Mouse (Mus musculus) heart, embryonic 11.5 days (tissue): ENCODE results near the gene Nelfb. TPM values are rescaled to one million over a fixed set of nuclear protein-coding genes. Genes with fewer than 3 reads are reported as not detected.

Source experiments
- ATAC-seq: fragments of 200-750 bp; cut with Nextera tagmentation; replicated peaks from 2 replicates; pipeline ENCODE4 v1.8.0; 2017; ENCODE audit warnings: moderate library complexity; ENCODE audit not compliant: insufficient number of reproducible peaks, low FRiP score, low TSS enrichment
- H3K27ac ChIP-seq: fragments of 300-500 bp; sonication (generic); 2 replicates; pipeline ENCODE4 v1.5.1; 2014; ENCODE audit warnings: mild to moderate bottlenecking, low read depth, low read length
- H3K27me3 ChIP-seq: fragments of 300-500 bp; sonication (generic); 2 replicates; pipeline ENCODE4 v1.6.1; 2014; ENCODE audit warnings: mild to moderate bottlenecking, low read length, mixed read lengths; ENCODE audit not compliant: control insufficient read depth, insufficient read depth
- H3K36me3 ChIP-seq: fragments of 300-500 bp; sonication (generic); 2 replicates; pipeline ENCODE4 v1.6.1; 2014; ENCODE audit warnings: mild to moderate bottlenecking, low read length, moderate library complexity, mixed read lengths; ENCODE audit not compliant: control insufficient read depth, insufficient read depth
- H3K4me1 ChIP-seq: fragments of 300-500 bp; sonication (generic); 2 replicates; pipeline ENCODE4 v1.6.1; 2014; ENCODE audit warnings: low read length; ENCODE audit not compliant: control insufficient read depth, insufficient read depth
- H3K4me2 ChIP-seq: fragments of 300-500 bp; sonication (generic); 2 replicates; pipeline ENCODE4 v1.6.1; 2014; ENCODE audit warnings: mild to moderate bottlenecking, moderate library complexity
- H3K4me3 ChIP-seq: fragments of 300-500 bp; sonication (generic); 2 replicates; pipeline ENCODE4 v1.5.1; 2014; ENCODE audit warnings: low read depth, low read length
- H3K9ac ChIP-seq: fragments of 300-500 bp; sonication (generic); 2 replicates; pipeline ENCODE4 v1.6.1; 2014; ENCODE audit warnings: mild to moderate bottlenecking, low read depth, low read length, moderate library complexity
- H3K9me3 ChIP-seq: fragments of 300-500 bp; sonication (generic); replicated peaks from 2 replicates; pipeline ENCODE4 v1.6.1; 2016; ENCODE audit warnings: low read length; ENCODE audit not compliant: control insufficient read depth
- WGBS: fragments of 180-500 bp; shearing (Covaris S2); extraction: QIAGEN DNeasy Blood & Tissue Kit; methylation state at CpG from one replicate; pipeline ENCODE4 v1.1.7; 2014; ENCODE audit not compliant: insufficient replicate concordance; 5-methylcytosine and 5-hydroxymethylcytosine counted together
- polyA plus RNA-seq: library from polyadenylated mRNA; unstranded; fragments of >200 nt; fragmentation: Nextera tagmentation; extraction: Ambion mirVana; gene quantifications from 2 replicates; pipeline ENCODE4 v1.2.1, GENCODE M21; 2014

Gene Nelfb
- polyA plus RNA-seq, 1 experiment from 2014 or later: 62.9 TPM

DNA sequence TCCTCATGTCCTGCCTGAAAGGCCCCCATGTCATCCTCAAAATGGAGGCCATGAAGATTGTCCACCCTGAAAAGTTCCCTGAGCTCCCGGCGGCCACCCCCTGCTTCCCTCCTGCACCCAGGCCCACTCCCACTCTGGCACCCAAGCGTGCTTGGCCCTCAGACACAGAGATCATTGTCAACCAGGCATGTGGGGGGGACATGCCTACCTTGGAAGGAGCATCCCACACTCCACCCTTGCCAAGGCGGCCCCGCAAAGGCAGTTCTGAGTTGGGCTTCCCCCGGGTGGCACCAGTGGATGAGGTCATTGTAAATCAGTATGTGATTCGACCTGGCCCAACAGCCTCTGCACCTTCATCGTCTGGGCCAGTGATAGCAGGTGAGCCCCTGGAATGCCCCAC is 32.1 kb upstream of the Nelfb start:
- peaks cover 31% of the 10 kb centered on the region for H3K27me3 ChIP-seq
- H3K4me3 ChIP-seq: no peak overlapping the region
- H3K4me2 ChIP-seq: no peak overlapping the region; the same call in 1 of the 2 replicates
- H3K4me1 ChIP-seq: peaks cover 20% of the 10 kb centered on the region
- H3K9me3 ChIP-seq: no peaks in the 10 kb centered on the region
- no peak overlapping the region for H3K9ac ChIP-seq
- H3K27ac ChIP-seq: no peak overlapping the region
- H3K36me3 ChIP-seq: peaks cover 6% of the 10 kb centered on the region
- 73% methylated on average over 8 of the region's 8 CpGs for WGBS
- no peak for ATAC-seq

DNA sequence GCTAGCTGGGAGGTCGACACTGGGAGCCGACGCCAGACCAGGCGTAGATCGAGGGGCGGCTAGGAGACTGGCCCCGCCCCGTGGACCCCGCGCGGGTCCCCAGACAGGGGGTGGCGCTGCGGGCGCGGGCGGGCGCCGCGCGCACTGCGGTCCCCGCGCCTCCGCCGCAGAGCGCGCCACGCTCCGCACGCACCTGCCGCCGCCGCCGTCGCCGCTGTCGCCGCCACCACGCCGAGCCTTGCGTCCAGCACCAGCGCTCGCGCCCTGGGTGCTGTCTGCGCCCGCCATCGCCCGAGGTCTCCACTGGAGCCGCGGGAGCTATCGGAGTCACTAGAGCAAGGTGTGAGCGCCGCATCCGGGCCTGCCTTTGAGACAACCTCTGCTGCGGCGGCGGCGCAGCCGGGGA is 30.8 kb upstream of the Nelfb start, which contains the start of the genes Rnf208 and Cysrt1:
Gene Rnf208 (plus strand): TSS at position 155 of the 406 bp plus-strand sequence.
Gene Cysrt1 (minus strand): TSS at position 352 of the 406 bp plus-strand sequence.
- H3K4me1 ChIP-seq: peaks cover 20% of the 10 kb centered on the region
- H3K4me2 ChIP-seq: peak within 1 kb of the TSS; percentile 98
- peak within 1 kb of the TSS; percentile 66 for H3K9ac ChIP-seq
- H3K27me3 ChIP-seq: peaks cover 31% of the 10 kb centered on the region
- no peak for ATAC-seq
- no peak within 1 kb of the TSS for H3K27ac ChIP-seq
- under 1% methylated on average over 55 of the region's 59 CpGs for WGBS
- peak within 1 kb of the TSS; percentile 58 for H3K4me3 ChIP-seq
- no peaks in the 10 kb centered on the region for H3K9me3 ChIP-seq
- no peaks in the 10 kb centered on the region; the same call in 1 of the 2 replicates for H3K36me3 ChIP-seq

DNA sequence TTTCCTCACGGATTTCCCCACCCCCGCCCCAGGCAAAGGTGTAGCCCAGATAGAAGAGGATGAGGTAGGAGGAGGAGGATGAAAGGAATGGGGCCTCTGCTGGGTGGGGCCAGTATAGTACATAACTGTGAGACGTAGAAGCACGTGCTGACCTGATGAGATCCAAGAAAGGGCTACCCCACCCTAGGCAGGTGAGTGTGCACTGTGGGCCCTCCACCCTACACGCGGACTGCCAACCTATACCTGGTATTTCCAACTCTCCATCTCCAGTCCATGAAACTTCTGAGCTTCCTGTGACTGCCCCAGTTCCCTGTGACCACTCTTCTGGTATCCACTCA is 30.1 kb upstream of the Nelfb start:
- Histone ChIP-seq H3K9me3 (no peaks in the 10 kb centered on the region), H3K27ac (no peak overlapping the region), H3K9ac (peak overlapping the region; percentile 66; the same call in 1 of the 2 replicates), H3K36me3 (no peaks in the 10 kb centered on the region; the same call in 1 of the 2 replicates), H3K4me3 (peak overlapping the region; percentile 58), H3K27me3 (peaks cover 31% of the 10 kb centered on the region), H3K4me1 (peaks cover 20% of the 10 kb centered on the region), H3K4me2 (peak overlapping the region; percentile 98)
- 20% methylated on average over 6 of the region's 6 CpGs for WGBS
- peak; percentile 27; the same call in 1 of the 2 replicates for ATAC-seq

DNA sequence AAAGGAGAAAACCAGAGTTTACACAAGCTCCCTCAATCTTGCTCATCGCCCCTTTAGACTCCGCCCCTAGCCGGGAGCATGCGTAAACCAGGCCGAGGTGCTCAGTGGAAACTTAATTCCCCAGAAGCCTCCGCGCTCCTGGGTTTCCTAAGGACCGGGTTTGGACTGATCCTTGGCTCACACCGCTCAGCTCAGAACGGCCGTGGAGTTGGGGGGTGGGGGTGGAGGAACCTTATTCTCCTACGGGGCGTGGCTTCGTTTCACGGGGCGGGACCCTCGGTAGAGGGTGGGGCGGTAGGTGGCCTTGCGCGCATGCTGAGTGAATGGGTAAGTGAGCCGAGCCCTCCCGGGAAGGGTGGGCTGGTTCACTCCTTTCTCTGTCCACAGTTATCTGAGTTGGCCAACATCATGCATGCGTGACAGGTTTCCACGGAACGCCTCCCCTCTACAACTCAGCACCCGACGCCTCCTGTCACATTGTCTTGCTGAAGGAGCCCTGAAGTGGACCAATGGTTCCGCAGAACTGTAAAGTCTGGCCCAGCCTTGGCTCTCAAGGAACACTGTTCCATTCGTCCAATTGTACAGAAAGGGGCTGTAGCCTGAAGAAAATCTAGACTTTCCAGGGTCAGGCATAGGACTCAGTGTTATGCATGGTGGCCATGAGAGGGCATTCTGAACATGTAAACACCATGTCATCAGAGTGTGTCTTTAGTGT is 29.6 kb upstream of the Nelfb start:
- peaks cover 20% of the 10 kb centered on the region for H3K4me1 ChIP-seq
- H3K27ac ChIP-seq: no peak overlapping the region
- H3K4me3 ChIP-seq: peak overlapping the region; percentile 38
- WGBS: 1% methylated on average over 29 of the region's 29 CpGs
- H3K36me3 ChIP-seq: no peaks in the 10 kb centered on the region
- peak; percentile 74 for ATAC-seq
- H3K9me3 ChIP-seq: no peaks in the 10 kb centered on the region
- peak overlapping the region; percentile 56 for H3K9ac ChIP-seq
- peaks cover 31% of the 10 kb centered on the region for H3K27me3 ChIP-seq
- peak overlapping the region; percentile 98 for H3K4me2 ChIP-seq

DNA sequence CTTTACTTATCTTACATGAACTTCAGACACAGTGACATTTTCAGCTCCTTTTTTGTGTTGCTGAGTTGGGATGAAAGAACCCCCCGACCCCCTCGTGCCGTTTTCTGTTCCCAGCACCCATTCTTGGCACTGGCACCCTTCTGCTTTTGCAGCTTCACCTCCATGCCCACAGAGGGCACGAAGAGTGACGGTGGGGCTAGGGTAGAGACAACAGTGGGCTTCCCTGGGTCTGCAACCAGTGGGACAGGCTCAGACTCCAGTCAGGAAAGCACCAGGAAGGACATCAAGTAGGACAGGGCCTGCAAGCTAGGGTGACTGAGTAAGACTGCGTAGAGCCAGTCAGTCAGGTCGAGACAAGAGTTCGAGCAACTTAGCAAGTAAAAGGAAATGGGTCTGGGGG is 29.0 kb upstream of the Nelfb start:
- Histone ChIP-seq H3K4me2 (peak overlapping the region; percentile 98), H3K27me3 (peaks cover 31% of the 10 kb centered on the region), H3K27ac (no peak overlapping the region), H3K36me3 (no peaks in the 10 kb centered on the region), H3K4me3 (peak overlapping the region; percentile 38), H3K4me1 (peaks cover 20% of the 10 kb centered on the region), H3K9me3 (no peaks in the 10 kb centered on the region), H3K9ac (peak overlapping the region; percentile 56; the same call in 1 of the 2 replicates)
- 50% methylated on average over 8 of the region's 8 CpGs for WGBS
- no peak for ATAC-seq

DNA sequence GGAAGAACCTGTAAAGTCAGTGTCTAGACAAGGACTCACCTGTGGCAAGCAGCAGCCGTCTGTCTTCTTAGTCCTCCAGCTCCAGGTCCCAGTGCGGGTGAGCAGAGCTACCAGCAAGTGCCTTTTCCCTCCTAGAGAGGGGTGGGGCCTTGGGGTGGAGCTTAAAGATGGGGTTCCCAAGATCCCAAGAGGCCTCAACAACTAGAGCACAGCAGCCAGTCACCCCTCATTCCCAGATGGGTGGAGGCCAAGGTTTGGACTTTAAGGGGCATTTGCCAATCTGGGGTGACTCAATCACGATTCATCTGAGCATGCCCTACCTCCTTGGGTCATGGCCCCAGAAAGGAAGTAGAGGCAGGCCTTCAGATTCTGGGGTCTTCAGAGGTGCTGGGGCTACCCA is 28.5 kb upstream of the Nelfb start:
- H3K27me3 ChIP-seq: peaks cover 36% of the 10 kb centered on the region
- H3K27ac ChIP-seq: no peak overlapping the region
- peaks cover 20% of the 10 kb centered on the region for H3K4me1 ChIP-seq
- no peak for ATAC-seq
- 93% methylated on average over 3 of the region's 3 CpGs for WGBS
- no peak overlapping the region for H3K4me2 ChIP-seq
- H3K9ac ChIP-seq: no peak overlapping the region
- H3K9me3 ChIP-seq: no peaks in the 10 kb centered on the region
- H3K36me3 ChIP-seq: no peaks in the 10 kb centered on the region
- no peak overlapping the region for H3K4me3 ChIP-seq

DNA sequence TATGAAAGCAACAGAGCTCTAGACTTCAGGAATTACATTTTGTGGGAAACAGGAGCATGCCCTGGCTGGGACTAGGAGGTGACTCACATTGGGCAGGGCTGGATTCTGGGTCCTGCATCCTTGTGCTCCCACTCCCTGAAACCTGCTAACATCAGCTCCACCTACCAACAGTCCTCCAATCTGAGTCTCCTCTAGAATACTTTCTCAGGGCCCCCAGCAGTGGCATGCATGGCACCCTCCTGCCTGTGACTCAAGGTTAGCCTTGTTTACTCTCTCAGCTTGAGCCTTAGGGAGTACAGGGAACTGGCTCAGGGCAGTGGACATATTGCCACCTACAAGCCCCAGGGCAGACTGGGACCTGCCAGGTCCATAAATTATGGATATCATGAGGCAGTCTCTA is 26.8 kb upstream of the Nelfb start:
- Histone ChIP-seq H3K9ac (no peak overlapping the region), H3K4me3 (no peak overlapping the region), H3K27me3 (peaks cover 28% of the 10 kb centered on the region), H3K4me2 (no peak overlapping the region), H3K9me3 (no peaks in the 10 kb centered on the region), H3K4me1 (peaks cover 20% of the 10 kb centered on the region), H3K27ac (no peak overlapping the region), H3K36me3 (no peaks in the 10 kb centered on the region)
- ATAC-seq: no peak

DNA sequence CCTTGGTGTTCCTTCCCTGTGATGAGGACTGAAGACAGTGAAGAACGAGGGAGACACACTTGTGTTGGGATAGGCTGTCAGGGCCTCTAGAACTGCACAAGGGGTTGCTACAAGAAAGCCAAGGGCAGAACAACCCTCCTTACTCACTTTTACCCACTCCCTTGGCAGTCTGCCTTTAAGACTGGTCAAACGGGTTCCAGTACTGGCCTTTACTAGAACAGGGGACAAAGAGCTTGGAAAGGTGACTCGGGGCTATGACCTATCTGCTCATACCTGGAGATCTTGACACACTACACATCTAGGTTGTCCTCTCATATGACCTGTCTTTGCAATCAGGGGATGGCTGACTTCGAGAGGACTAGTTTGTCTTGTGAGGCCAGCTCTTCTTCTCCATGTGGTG is 26.2 kb upstream of the Nelfb start:
- Histone ChIP-seq H3K9me3 (no peaks in the 10 kb centered on the region), H3K27ac (no peak overlapping the region), H3K4me3 (no peak overlapping the region), H3K27me3 (peaks cover 26% of the 10 kb centered on the region), H3K9ac (no peak overlapping the region), H3K36me3 (no peaks in the 10 kb centered on the region), H3K4me1 (peaks cover 17% of the 10 kb centered on the region), H3K4me2 (no peak overlapping the region)
- WGBS: 61% methylated on average over 4 of the region's 4 CpGs
- no peak for ATAC-seq

DNA sequence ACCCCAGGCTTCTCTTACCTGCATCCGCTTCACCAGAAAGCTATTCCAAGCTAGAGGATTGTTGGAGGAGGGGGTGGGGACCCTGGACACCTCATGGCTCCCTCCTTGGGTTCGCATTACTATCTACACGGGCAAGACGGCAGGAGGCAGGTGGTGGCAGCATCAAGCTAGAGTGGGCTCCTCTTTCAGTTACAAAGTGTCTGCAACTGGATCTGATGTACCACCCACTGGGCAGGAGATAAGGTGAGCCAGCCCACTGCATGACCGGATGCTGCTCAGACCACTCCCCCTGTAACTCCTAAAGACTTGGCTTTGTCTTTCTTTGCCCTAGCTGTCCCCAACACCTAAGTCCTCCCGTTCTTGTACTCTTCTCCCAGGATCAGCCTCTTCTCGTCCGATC is 25.3 kb upstream of the Nelfb start, which contains the start of gene Rnf224:
Gene Rnf224 (minus strand): TSS at position 174 of the 400 bp plus-strand sequence.
- Histone ChIP-seq H3K36me3 (no peaks in the 10 kb centered on the region), H3K4me3 (no peak within 1 kb of the TSS), H3K27ac (no peak within 1 kb of the TSS), H3K4me1 (peaks cover 13% of the 10 kb centered on the region), H3K9me3 (no peaks in the 10 kb centered on the region), H3K27me3 (peaks cover 22% of the 10 kb centered on the region), H3K9ac (no peak within 1 kb of the TSS), H3K4me2 (no peak within 1 kb of the TSS; the same call in 1 of the 2 replicates)
- 20% methylated on average over 8 of the region's 8 CpGs for WGBS
- ATAC-seq: no peak
